In genomic region chr19:25096316-25096715, GRCm38 (mm10) we compare ENCODE assay signal across 17 mouse cellular contexts.
A peak's percentile ranks its signal among the peaks of the same experiment; 100 is the strongest.
DNase-seq lines count a peak whose midpoint lies in the region; ATAC-seq and TF ChIP-seq lines count a peak whose summit lies in the region.
"Had no signal": no experiment of that assay in that cellular context is flagged by ENCODE, and none has a peak within 500 bp of the region (broad histone marks: within the 10 kb centered on the region; RNA-seq: fewer than 3 reads in every experiment).

No protein-coding gene starts in this region.

- peaks cover 4% of the 10 kb centered on the region; the same call in 1 of the 2 replicates for H3K27me3 ChIP-seq in kidney, embryonic 14.5 days (ENCODE audit: control insufficient read depth, insufficient read depth, low read length)
- no peaks in the 10 kb centered on the region for H3K27me3 ChIP-seq in liver, embryonic 14.5 days (ENCODE audit: control insufficient read depth, insufficient read depth, low read length)
- H3K27me3 ChIP-seq: embryonic facial prominence, embryonic 15.5 days; forebrain, embryonic 13.5 days; hindbrain, embryonic 15.5 days; lung, embryonic 15.5 days; stomach, embryonic 15.5 days had no signal

- H3K9ac ChIP-seq in kidney, embryonic 14.5 days (ENCODE audit: low read depth, low read length): no peak overlapping the region
- H3K9ac ChIP-seq in liver, embryonic 14.5 days (replicated peaks): no peak overlapping the region
- H3K9ac ChIP-seq: embryonic facial prominence, embryonic 15.5 days; forebrain, embryonic 13.5 days; hindbrain, embryonic 15.5 days; lung, embryonic 15.5 days; stomach, embryonic 15.5 days had no signal

- 71% methylated on average over 9 of the region's 9 CpGs for WGBS in kidney, embryonic 14.5 days
- WGBS in liver, embryonic 14.5 days (ENCODE audit: insufficient replicate concordance): 75% methylated on average over 9 of the region's 9 CpGs

- DNase-seq in kidney, adult 11 months: peak; percentile 25
- DNase-seq in fibroblast of lung, adult 2 months (ENCODE audit: low read depth): peak; percentile 53
- no peak for DNase-seq in liver, embryonic 14.5 days (ENCODE audit: low read depth in 3 of 3, low spot score in 3 of 3)
- peak; percentile 14 for DNase-seq in lung, postnatal 14 days
- DNase-seq in urinary bladder, adult 18-20 months (ENCODE audit: low spot score in 2 of 2): no peak
- DNase-seq in spleen, postnatal 36 days (ENCODE audit: low spot score in 2 of 2): no peak
- DNase-seq: cerebellum, adult 18-20 months; heart, adult 11 months; thymus, postnatal 4 days had no signal

- H3K27ac ChIP-seq in kidney, embryonic 14.5 days (ENCODE audit: low read depth, low read length): no peak overlapping the region
- H3K27ac ChIP-seq in liver, embryonic 14.5 days: no peak overlapping the region
- H3K27ac ChIP-seq: embryonic facial prominence, embryonic 15.5 days; forebrain, embryonic 13.5 days; hindbrain, embryonic 15.5 days; lung, embryonic 15.5 days; midbrain, embryonic 10.5 days had no signal

- H3K36me3 ChIP-seq in kidney, embryonic 14.5 days (ENCODE audit: control insufficient read depth, insufficient read depth, low read length): no peaks in the 10 kb centered on the region
- H3K36me3 ChIP-seq in liver, embryonic 14.5 days (replicated peaks; ENCODE audit: control insufficient read depth, insufficient read depth, low read depth): no peaks in the 10 kb centered on the region
- H3K36me3 ChIP-seq: embryonic facial prominence, embryonic 15.5 days; hindbrain, embryonic 15.5 days; lung, embryonic 15.5 days; midbrain, embryonic 10.5 days; stomach, embryonic 15.5 days had no signal

- no peak for TF ChIP-seq EP300 in liver, embryonic 14.5 days (IDR thresholded peaks at IDR 0.05; ENCODE audit: low read depth)

- TF ChIP-seq CTCF in liver, embryonic 14.5 days (IDR thresholded peaks at IDR 0.05; ENCODE audit: low read depth): no peak

- no peak overlapping the region for H3K4me3 ChIP-seq in kidney, embryonic 14.5 days (ENCODE audit: low read length)
- peak overlapping the region in 1 of 2 experiments; percentile 35; a peak in 1 of 4 replicates for H3K4me3 ChIP-seq in liver, embryonic 14.5 days (ENCODE audit: insufficient read depth in 1 of 2, low read depth in 2 of 2, low read length in 2 of 2)
- H3K4me3 ChIP-seq: embryonic facial prominence, embryonic 15.5 days; forebrain, embryonic 13.5 days; hindbrain, embryonic 15.5 days; lung, embryonic 15.5 days; midbrain, embryonic 10.5 days; stomach, embryonic 15.5 days had no signal

- no peaks in the 10 kb centered on the region for H3K9me3 ChIP-seq in kidney, embryonic 14.5 days (ENCODE audit: control insufficient read depth, low read length)
- no peaks in the 10 kb centered on the region for H3K9me3 ChIP-seq in liver, embryonic 14.5 days (ENCODE audit: control insufficient read depth, low read length)
- H3K9me3 ChIP-seq: embryonic facial prominence, embryonic 15.5 days; forebrain, embryonic 13.5 days; hindbrain, embryonic 15.5 days; lung, embryonic 15.5 days; midbrain, embryonic 10.5 days; stomach, embryonic 15.5 days had no signal

- ATAC-seq in kidney, embryonic 14.5 days (ENCODE audit: low FRiP score, low TSS enrichment): no peak
- ATAC-seq in liver, embryonic 14.5 days (ENCODE audit: insufficient read depth): no peak
- no peak for ATAC-seq in erythroblast, adult 5-6 weeks (replicated peaks; ENCODE audit: low FRiP score, poor library complexity, severe bottlenecking)
- ATAC-seq: forebrain, embryonic 13.5 days had no signal

- peaks cover 19% of the 10 kb centered on the region for H3K4me1 ChIP-seq in kidney, embryonic 14.5 days (ENCODE audit: control insufficient read depth, insufficient read depth, low read length)
- H3K4me1 ChIP-seq in liver, embryonic 14.5 days (replicated peaks; ENCODE audit: control insufficient read depth in 2 of 2, insufficient read depth in 2 of 2, low read length in 1 of 2): peaks cover 2 to 20% of the 10 kb centered on the region in 2 experiments; a peak in 1 of 4 replicates
- H3K4me1 ChIP-seq: forebrain, embryonic 13.5 days; hindbrain, embryonic 15.5 days; lung, embryonic 15.5 days; stomach, embryonic 15.5 days had no signal

- H3K4me2 ChIP-seq in kidney, embryonic 14.5 days (replicated peaks; ENCODE audit: low read depth, low read length): no peak overlapping the region
- H3K4me2 ChIP-seq in liver, embryonic 14.5 days (ENCODE audit: low read depth): peak overlapping the region; percentile 42
- H3K4me2 ChIP-seq: embryonic facial prominence, embryonic 15.5 days; forebrain, embryonic 13.5 days; hindbrain, embryonic 15.5 days; lung, embryonic 15.5 days; stomach, embryonic 15.5 days had no signal

Comparison
In these comparisons a context has a peak if more than half of its experiments do, and no peak if none do; other contexts are left out.
1. DNase-seq: peak in kidney, adult 11 months (single experiment), fibroblast of lung, adult 2 months (single experiment) and lung, postnatal 14 days (single experiment); none in liver, embryonic 14.5 days (0 of 3), urinary bladder, adult 18-20 months (0 of 2) and spleen, postnatal 36 days (0 of 2).